Mouse (Mus musculus) inflammation-experienced regulatory T-cells, adult 6 months (primary cell): Measurements from ENCODE around the gene Pced1b. TPM values are rescaled to one million over a fixed set of nuclear protein-coding genes. Genes with fewer than 3 reads are reported as not detected.
A peak's percentile ranks its signal among the peaks of the same experiment; 100 is the strongest.

Source experiments
- ATAC-seq: one replicate; pipeline ENCODE4 v1.8.0; 2017
- polyA plus RNA-seq, 3 experiments: library from polyadenylated mRNA; unstranded; fragments of 100-300 nt; shearing (Covaris generic); gene quantifications; one replicate each; pipeline ENCODE4 v1.2.1; 2017

The Pced1b gene
- polyA plus RNA-seq, 3 experiments from 2014 or later: 53.0 to 66.8 (median 60.2) TPM

DNA sequence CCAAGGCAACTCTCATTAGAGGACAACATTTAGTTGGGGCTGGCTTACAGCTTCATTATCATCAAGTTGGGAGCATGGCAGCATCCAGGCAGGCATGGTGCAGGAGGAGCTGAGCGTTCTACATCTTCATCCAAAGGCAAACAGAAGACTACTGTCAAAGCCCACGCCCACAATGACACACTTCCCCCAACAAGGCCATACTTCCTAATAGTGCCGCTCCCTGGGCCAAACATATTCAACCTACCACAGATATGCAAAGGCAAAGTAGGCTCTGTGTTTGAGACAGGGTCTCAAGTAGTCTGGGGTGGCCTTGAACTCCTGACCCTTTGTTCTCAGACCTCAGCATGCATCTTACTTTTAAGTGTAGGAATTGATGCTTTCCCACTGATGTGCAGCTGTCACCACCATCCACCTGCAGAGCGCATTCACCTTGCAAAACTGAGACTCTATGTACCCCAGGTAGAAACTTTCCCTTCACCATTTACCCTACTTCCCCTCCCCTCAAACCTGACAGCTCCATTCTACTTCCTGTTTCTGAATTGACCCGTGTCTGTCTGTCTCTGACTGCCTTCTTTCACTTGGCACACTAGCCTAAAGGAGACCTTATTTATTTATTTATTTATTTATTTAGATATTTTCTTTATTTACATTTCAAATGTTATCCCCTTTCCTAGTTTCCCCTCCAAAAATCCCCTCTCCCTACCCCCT, 40.7 kb downstream of the Pced1b start:
- no peak for ATAC-seq

DNA sequence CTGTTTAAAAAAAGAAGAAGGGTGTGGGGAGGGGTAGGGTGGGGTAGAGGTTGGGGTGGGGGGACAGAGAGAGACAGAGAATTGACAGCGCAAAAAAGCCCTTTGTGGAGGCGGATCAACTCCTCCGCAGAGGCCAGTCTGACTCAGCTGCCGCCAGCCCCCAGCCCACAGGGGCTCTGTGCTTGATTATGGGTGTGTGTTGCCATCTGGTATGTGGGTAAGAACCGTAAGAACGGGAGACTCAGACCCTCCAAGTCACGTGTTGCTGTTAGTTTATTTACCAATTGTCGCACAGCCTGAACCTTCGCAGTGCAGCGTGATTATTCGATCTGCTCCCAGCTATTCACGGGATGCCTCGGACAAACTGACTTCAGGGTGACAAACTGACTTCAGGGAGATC, 41.8 kb downstream of the Pced1b start:
- ATAC-seq: no peak

DNA sequence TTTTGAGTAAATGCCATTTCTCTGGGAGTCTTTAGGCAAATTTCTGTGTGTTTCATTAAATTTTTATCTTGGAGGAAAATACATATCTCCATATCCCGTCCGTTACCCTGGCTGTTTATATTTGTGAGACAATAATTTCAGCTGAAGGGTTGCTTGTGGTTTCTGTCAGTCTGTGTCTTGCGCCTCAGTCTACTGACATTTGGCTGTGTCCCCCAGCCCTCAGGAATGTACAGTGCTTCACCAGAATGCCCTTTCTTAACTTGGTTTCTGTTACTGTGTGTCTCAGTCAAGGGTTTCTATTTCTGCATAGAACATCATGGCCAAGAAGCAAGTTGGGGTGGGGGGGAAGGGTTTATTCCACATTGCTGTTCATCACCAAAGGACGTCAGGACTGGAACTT, 42.3 kb downstream of the Pced1b start:
- ATAC-seq: no peak

DNA sequence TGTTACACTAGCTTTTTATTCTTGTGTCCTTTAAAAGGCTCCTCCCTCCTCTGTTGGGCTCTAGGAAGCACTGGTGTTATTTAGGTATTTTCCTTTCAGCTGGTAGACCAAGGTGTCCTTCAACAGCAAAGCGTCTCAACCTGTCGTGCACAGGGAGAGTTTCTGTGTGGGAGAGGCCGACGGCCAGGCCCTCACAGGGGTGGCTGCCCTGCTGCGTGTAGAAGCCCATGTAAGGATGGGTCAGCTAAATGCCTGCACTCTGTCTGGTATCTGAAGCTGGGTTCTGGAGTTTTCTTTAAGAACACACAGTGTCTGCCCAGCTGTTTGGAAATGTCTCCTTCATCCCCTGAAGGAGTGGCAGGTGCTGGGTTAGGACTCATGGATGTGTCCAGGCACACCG, 43.4 kb downstream of the Pced1b start:
- ATAC-seq: no peak

DNA sequence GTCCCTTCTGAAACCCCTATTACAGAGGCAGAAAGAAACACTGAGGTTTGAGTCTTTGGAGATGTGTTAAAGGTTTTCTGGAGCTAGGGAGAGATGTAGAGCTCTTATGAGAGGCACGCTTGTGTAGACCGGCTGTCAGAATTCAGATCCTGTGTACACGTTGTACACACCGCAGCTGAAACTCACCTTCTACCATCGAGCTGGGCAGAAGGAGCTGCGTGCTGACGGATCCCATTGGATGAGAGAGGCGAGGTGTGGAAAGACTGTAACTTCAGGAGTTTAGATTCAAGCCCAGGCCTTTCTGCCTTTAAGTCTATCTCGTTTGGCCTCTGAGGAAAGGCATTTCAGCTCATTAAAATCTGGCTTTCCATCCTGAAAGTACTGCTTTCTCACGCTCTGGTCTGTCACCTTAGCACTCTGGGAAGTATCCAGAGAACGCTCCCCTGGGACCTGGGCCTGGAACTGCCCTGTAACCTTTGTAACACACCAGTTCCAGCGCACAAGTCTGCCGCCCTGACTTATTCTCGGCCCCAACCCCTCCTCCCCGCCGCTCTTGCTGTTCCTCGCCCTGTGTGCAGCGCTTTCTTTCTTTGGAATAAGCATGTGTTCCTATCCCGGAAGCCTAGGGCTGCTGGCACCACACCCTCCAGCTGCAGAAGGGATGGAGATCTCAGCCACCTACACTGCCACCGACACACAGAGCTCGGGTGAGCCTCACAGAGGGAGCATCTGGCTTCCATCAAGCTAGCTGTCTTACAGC, 44.6 kb downstream of the Pced1b start:
- ATAC-seq: no peak

DNA sequence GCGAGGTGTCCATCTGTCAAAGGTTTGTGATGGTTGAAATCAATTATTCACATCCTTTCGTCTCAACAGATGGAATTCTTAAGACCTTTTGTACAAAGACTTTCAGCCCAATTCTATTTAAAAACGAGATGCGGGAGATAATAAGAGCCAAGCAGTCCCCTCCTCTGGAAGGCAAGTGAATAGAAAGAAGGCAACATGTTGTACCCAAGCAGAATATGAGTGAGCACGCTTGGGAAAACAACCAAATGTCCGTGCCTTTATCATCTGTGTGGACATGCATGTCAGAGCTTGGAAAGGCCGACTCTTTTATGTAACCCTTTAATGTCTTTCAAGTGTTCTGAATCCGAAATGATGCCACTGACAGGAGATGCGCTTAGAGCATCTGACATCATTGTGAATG, 61.0 kb downstream of the Pced1b start:
- no peak for ATAC-seq

DNA sequence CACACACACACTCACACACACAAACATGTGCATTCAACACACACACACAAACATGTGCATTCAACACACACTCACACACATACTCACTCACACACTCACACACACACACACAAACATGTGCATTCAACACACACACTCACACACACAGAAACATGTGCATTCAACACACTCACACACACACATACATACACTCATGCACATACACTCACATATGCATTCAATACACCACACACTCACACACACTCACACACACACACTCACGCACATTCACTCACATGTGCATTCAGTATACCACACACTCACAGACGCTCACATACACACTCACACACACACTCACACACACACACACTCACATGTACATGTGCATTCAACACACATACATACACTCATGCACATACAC, 62.6 kb downstream of the Pced1b start:
- ATAC-seq: no peak

DNA sequence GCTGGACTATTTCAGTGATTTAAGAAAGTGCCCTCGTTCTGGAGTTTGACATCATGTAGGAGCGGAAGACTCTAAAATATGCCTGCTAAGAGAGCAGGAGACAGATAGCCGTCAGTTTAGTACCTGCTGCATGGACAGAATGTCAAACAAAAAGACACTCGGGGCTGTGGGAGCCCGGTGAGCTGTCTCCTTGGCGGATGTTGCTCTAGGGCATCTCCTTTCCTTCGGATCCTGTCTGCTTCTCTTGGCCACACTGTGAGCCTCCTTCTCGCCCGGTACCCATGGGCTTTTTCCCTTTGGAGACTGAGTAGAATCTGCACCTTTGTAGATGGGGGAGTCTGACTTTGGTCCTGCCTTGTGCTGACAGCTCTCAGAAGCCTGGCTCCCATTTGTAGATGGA, 63.3 kb downstream of the Pced1b start:
- no peak for ATAC-seq

DNA sequence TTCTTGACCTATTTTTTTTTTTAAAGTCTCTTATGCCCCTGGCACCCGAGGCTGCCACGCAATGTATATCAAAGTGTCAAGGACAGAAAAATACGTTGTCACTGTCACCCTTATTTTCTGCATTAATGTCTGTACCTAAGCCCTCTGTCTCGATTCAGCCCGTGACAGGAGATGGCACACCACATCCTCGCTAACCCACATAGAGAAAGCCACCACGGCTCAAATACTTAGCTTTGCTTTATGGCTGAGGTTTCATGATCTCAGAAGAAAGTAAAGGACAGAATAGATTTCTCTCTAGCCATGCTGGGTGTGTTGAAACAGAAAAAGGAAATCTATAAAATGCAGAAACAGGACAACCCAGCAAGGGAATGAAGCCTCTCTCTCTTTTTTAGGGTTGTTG, 64.3 kb downstream of the Pced1b start:
- no peak for ATAC-seq

DNA sequence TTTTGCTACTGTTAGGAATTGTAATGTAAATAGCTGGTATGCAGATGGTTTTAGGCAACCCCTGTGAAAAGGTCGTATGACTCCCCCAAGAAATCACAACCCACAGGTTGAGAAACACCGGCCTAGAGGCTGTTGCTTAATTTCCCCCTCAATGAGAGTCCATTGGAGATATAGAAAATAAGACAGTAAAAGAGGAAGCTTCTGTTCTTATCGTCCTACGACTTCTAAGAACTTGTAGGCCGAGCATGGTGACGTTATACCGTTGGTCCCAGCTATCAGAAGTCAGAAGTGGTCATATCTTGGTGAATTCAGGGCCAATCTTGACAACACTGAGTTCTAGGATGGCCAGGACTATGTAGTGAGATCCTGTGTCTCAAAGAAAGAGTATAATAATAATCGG, 65.0 kb downstream of the Pced1b start:
- no peak for ATAC-seq

DNA sequence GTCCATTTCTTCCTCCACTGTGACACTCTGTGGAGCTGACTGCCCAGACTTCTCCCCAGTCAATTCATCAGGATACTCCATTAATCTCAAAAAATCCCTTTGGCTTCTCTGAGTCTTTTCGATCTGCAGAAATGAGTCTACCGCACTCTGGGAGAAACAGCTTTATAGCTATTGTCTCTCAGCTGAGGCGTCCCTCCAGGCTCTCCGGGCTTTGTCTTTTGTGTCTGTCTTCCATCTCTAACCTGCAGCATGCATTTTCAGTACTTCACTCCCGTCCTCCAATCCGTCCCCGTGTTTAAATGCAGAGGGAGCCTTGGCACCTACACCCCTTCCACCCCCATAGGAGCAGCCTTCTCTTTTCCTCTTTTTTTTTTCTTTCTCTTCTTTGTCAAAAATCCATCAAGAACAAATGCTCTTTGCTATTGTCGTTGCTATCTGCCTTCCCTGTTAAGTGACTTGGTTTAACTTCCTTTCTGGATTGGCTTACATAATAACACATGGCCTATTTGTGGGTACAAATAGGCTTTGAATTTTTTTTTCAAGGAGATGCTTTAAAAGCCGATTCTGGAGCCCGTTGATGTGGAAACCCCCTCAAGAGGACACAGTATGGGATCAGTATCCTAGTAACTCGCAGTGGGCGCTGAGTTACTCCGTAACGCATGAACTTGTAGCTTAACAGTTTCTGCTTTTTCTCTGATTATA, 68.0 kb downstream of the Pced1b start:
- no peak for ATAC-seq

DNA sequence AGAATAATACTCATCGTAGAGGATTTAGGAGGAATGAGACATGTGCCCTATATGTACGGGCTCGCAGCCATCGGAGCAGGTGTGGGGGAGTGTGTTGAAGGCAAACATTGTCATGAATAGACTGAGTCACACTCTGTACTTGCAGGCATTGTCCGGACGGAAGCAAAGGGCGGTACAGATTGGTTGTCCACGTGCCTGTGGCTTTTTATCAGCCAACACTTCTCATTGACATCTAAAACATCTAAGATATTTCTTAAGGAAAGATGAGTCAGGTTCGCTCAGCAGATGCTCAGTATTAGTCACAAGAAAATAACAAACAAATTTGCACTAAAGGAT, 68.5 kb downstream of the Pced1b start:
- no peak for ATAC-seq

DNA sequence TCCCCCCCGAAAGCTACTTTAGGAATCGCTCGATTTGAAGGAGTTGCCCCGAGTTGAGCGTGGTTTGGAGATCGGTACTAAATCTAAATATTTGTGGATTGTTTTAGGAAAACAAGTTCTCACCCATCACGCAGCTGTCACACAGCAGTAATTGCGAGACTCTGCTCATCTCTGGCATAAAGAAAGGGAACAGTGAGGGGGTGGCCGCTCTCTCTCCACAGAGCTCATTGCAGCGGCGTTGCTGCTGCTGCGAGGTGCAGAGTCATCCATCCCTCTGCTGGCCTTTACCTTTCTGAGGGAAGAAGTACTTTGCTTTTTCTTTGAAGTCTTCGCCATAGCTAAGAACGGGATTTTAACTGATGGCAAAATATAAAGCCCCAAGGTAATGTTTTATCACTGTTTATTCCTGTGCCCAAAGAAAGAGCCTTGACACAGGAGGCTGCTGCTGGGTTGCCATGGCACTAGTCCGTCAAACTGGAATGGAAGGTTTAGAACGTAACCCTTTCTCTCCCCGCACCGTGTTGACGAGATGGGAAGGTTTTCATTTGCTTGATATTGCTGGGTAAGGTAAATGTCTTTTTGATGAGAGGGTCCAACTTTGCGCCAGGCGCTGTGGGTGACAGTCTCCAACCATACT, 71.6 kb downstream of the Pced1b start:
- no peak for ATAC-seq

DNA sequence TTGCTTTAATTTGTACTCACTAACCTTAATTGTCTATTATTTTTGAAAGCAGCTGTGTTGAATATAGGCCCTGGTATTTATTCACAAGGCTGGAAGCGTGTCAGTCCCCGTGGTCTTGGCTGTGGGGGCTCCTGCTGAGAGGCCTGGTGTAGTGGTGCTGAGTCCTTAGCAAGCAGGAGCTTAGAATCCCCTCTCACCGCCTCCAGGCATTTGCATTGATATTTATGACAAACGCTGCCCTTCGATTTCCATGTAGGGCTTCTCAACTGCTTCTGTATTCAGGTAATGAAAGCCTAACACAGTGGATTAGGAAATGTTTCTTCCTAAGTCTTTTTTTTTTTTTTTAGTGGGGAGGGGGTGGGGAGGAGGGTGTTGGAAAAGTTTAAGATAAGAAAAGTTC, 75.9 kb downstream of the Pced1b start:
- no peak for ATAC-seq

DNA sequence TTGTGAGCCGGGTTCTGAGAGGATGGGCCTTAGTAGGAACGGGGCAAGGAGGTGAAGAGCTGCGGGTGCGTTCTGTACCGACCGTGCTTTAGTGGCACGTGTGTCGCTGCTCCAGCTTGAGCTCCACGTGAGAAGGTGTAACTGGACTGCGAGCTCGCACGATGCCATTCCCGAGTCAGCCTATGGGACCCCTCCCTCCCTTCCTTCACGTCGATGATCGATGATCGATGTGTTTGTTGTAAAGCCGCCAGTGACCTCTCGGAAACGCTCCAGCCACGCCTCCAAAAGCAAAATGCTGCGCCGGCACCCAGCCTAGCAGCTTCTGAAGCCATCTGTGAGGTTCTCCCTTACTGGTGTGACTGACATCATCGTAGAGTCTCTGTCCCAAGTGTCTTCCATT, 76.6 kb downstream of the Pced1b start:
- ATAC-seq: no peak

DNA sequence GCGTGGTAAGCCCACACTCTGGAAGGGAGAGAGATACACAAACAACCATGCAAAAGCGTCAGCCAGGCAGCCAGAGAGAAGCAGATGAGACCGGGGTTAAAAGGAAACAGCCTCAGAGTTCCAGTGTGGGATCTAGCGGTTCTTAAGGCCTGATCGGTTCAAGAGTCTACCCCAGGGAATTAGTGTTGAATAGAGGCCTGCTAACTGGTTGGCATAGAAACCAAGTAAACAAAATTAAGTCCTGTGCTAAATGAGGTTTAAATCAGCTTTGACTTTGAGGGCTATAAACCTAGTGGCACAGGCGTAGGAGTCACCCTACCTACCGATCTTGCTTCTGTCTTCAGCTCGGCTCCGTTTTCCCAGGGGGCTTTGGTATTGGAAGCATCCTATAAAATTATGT, 77.4 kb downstream of the Pced1b start:
- no peak for ATAC-seq

DNA sequence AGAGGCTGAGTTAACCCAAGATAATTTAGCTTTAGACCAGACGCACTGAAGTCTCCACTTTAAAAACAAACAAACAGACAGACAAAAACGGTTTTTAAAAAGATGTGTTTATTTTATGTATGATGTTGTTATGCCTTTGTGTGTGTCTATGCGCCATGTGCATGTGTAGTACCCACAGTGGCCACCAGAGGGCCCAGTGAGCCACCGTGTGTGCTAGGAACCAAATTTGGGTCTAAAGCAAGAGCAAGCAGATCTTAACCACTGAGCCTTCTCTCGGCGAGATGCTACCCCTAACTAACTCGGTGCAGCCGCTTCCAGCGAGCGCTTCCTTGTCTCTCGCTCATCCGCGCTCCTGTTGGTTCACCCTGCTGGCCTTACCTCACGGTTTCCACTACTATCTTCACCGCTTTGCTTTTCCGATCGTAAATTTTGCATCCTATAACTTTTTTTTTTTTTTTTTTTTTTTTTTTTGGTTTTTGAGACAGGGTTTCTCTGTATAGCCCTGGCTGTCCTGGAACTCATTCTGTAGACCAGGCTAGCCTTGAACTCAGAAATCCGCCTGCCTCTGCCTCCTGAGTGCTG, 80.7 kb downstream of the Pced1b start:
- peak; percentile 48 for ATAC-seq

DNA sequence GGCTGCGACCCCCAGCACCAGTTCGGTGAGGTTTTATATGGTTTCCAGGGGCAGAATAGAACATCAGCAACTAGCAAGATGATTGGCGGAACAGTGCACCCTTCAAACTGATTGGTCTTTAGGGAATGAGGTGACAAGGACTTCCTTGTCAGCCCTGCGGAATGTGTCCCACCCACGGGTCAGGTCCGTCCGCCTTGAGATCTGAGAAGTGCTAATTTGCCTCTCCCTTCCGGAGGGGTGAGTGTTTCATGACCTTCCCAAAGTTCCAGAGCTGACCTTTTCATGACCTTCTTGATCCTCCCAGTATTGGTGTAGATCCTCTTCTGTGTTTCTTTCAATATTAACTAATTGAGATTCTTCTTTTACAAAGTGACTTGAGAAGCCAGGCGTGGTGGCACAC, 85.7 kb downstream of the Pced1b start:
- no peak for ATAC-seq

DNA sequence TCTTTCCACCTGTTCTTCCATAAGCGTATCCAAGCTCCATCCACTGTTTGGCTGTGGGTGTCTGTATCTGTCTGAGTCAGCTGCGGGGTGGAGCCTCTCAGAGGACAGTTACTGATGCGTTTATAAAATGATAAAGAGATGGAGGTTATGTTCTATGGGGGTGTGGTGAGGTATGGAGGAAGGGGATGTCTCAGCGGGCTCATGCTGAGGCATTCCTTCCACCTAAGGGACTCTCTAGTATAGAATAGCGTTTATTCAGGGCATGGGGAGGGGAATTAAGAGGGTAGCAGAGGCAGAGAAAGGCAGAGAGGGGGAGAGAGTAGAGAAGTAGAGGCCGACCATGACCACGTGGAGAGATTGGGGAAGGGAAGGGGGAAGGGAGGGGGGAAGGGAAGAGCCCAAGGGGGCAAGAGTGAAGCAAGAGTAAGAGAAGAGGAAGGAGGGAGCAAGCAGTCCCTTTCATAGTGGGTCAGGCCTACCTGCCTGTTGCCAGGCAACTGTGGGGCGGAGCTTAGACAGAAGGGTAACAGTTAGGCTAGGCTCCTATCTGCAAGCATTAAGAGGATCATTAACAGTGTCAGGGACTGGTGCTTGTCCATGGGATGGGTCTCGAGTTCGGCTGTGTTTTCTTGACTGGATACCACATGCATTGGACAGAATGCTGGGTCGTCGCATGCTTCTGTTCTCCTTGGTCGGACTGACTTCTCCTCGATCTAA, 90.9 kb downstream of the Pced1b start:
- ATAC-seq: no peak

DNA sequence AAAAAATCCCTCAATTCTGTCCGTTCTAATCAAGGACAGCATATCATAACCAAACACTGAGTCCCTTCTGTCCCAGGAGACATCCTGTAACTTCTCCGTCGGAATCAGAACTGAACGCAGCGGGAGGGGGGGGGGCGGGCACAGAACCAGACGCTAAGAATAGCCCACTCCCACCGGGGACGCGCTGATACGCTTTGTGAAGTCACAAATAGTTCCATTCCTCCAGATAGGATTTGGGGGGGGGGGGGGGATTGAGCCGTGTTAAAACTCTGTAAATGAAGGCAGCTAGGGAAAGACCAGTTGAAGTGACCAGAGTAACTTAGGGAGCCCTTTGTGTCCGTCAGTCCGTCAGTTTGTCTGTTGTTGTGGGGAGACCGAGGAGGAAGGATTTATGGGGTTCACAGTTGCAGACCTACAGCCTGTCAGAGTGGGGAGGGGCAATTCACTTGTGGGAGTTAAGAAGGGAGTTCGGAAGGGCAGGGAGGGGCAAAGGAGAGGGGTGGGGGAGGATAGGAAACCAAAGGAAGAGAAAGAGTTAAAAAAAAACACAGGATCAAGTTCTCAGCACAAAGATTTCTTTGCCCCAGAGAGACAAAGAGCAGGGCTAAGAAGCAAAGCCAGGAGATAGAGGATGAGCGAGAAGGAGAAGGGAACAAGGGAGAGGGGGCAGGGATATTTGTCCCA, 91.6 kb downstream of the Pced1b start:
- no peak for ATAC-seq

DNA sequence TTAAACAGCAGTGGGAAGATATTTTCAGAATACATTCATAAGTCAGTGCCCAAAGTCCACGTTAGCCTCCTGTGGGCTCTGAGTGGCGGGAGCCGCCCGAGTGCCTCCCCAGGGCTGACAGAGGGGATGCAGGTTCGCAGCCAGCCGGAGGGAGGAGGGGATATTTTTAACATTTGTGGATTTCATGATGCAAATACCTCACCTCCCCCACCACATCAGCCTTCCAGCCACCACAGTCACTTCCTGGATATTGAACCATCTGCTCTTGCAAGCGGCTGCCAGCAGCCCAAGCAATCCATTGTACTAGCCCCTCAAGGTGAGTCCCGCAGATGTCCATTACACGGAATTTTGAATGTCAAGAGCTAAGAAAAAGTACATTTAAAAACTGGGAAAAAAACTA, 95.4 kb downstream of the Pced1b start:
- peak; percentile 36 for ATAC-seq

DNA sequence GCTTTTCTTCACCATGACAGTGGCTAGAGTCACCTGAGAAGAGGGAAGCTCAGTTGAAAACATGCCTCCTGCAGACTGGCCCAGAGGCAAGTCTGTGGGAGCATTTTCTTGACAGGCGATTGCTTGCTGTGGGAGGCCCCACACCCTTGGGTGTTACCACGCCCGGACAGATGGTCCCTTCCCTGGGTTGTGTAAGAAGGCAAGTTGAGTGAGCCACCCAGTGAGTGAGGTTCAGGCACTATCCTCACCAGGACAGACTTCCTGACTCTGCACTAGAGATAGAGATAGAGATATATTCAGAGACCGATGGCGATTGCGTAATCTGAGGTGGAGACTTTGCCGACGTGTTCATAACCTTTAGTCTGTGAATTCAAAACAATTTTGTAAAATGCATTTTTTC, 96.0 kb downstream of the Pced1b start:
- ATAC-seq: peak; percentile 85
